Mouse (Mus musculus): Measurements from ENCODE around the gene Fbxl21.

DNA sequence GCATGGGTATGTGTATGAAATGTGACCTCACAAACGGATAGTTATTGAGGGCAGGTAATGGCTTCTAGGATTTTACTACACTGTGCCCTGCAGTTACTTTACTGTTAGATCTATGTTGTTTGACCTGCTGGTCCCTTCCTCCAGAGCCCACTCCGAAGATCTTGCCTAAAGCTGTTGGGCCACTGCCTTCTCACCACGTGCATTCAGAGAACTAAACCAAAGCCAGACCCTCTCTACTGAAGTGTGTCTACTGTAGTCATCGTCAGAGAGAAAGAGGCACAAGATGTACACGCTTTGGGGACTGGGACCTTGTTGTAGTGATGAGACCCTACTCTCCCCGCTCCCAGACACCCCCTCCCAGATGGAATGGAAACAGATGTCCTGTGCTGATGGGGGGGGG lies 29.4 kb downstream of the Fbxl21 start:
- TF ChIP-seq MAFK (IDR thresholded peaks at IDR 0.05; ENCODE audit: insufficient read depth, low read depth, low read length) (no peak), HCFC1 (IDR thresholded peaks at IDR 0.05; ENCODE audit: borderline replicate concordance, insufficient read depth, low read length) (no peak)

Measured in ES-E14 (cell line).